Mouse (Mus musculus) cerebellum, adult 2 months (tissue): ENCODE results near the gene Tmeff2. TPM values are rescaled to one million over a fixed set of nuclear protein-coding genes. Genes with fewer than 3 reads are reported as not detected.

Experiments
- DNase-seq, 2 experiments: peaks; one replicate each; pipeline ENCODE4 v3.0.0; 2021
- H3K27ac ChIP-seq: fragments of 200-500 bp; 2 replicates; pipeline ENCODE4 v1.5.1; 2012; ENCODE audit warnings: low read length, control low read depth, inconsistent platforms; ENCODE audit not compliant: insufficient read depth
- H3K27me3 ChIP-seq: fragments of 200-500 bp; 2 replicates; pipeline ENCODE4 v1.6.1; 2012; ENCODE audit warnings: inconsistent platforms, mild to moderate bottlenecking, low read length, moderate library complexity; ENCODE audit not compliant: control insufficient read depth, insufficient read depth
- H3K4me1 ChIP-seq: fragments of 200-500 bp; 2 replicates; pipeline ENCODE4 v1.6.1; 2011; ENCODE audit warnings: low read length; ENCODE audit not compliant: control insufficient read depth, insufficient read depth
- H3K4me3 ChIP-seq: fragments of 200-500 bp; replicated peaks from 2 replicates; pipeline ENCODE3; 2011; ENCODE audit warnings: mild to moderate bottlenecking, low read depth, low read length, control low read depth; ENCODE audit not compliant: insufficient read depth
- CTCF ChIP-seq: fragments of 200-500 bp; IDR thresholded peaks from 2 replicates; pipeline ENCODE4 v1.5.1; 2011; ENCODE audit warnings: low read depth, mild to moderate bottlenecking, control low read depth, low read length, moderate library complexity, borderline replicate concordance; ENCODE audit not compliant: insufficient read depth
- POLR2A ChIP-seq: fragments of 200-500 bp; IDR thresholded peaks from 2 replicates; pipeline ENCODE4 v1.6.1; 2011; ENCODE audit warnings: low read length, control low read depth, borderline replicate concordance; ENCODE audit not compliant: insufficient read depth
- WGBS: fragments of 180-500 bp; shearing (Covaris S2); methylation state at CpG from one replicate; pipeline ENCODE4 v1.1.7; 2018; 5-methylcytosine and 5-hydroxymethylcytosine counted together
- polyA plus RNA-seq: library from polyadenylated mRNA; depleted of rRNA; stranded (reverse); fragments of >200 nt; gene quantifications from 2 replicates; pipeline ENCODE4 v1.2.3, GENCODE M21; 2012

Tmeff2 gene
- polyA plus RNA-seq, 1 experiment, result 67.0 TPM

DNA sequence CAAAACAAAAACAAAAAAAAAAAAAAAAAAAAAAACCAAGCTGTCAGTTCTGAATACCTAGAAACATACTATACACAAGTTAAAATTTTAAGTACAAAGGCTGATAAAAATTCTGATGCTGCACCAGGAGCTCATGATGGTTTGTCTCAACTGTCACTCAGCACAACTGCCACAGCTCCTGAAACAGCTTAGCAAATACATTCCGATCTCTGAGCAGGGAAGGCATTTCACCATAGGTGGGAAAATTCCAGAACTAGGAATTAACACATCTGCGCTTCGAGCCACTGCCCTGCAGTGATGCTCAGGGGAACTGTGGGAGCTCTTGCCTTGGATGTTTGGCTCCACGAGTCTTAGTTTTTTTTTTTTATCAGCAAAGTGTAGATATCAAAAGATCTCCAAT, 249.0 kb downstream of the Tmeff2 start:
- 77% methylated on average over 4 of the region's 4 CpGs for WGBS
- no peak for DNase-seq
- Histone ChIP-seq H3K4me3 (no peak overlapping the region), H3K27me3 (no peaks in the 10 kb centered on the region), H3K4me1 (peaks cover 3% of the 10 kb centered on the region; the same call in 1 of the 2 replicates), H3K27ac (no peak overlapping the region)
- TF ChIP-seq POLR2A (no peak), CTCF (no peak)

- DNase-seq, result no peak
- Histone ChIP-seq H3K27ac (no peak overlapping the region), H3K4me1 (peaks cover 3% of the 10 kb centered on the region; the same call in 1 of the 2 replicates), H3K4me3 (no peak overlapping the region), H3K27me3 (no peaks in the 10 kb centered on the region)
- no peak for TF ChIP-seq CTCF
- TF ChIP-seq POLR2A, result no peak
- WGBS, result 95% methylated on average over 1 of the region's 1 CpGs
Measured at GRCm38 (mm10) chr1:51149890-51150289, 249.4 kb downstream of the Tmeff2 start.

DNA sequence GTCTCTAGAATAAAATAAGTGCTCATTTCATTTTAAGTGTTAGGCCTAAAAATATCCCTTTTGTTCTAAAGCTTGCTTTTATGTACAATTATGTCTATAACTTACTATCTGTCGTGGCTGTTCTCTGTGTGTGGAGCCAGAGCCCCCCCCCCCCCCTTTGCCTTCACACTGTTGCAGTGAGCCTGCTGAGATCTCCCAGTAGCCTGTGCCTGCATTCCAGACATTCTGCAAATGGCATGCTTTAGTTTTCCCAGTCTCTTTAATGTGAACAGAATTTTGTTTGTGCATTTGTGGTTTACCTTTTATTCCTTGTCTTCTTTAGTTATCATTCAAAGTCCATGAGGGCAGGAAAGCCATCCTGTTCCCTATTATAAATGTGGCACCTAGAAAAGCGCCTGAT, 251.6 kb downstream of the Tmeff2 start:
- Histone ChIP-seq H3K27ac (no peak overlapping the region), H3K27me3 (no peaks in the 10 kb centered on the region), H3K4me3 (no peak overlapping the region), H3K4me1 (peaks cover 3% of the 10 kb centered on the region; the same call in 1 of the 2 replicates)
- TF ChIP-seq POLR2A, result no peak
- no peak for TF ChIP-seq CTCF
- no peak for DNase-seq
- 69% methylated on average over 2 of the region's 2 CpGs for WGBS

- no peaks in the 10 kb centered on the region for H3K27me3 ChIP-seq
- no peak for DNase-seq
- no peak for TF ChIP-seq POLR2A
- TF ChIP-seq CTCF, result no peak
- peaks cover 3% of the 10 kb centered on the region; the same call in 1 of the 2 replicates for H3K4me1 ChIP-seq
- 51% methylated on average over 5 of the region's 5 CpGs for WGBS
- no peak overlapping the region for H3K4me3 ChIP-seq
- H3K27ac ChIP-seq, result no peak overlapping the region
Measured at GRCm38 (mm10) chr1:51152856-51153255, 252.4 kb downstream of the Tmeff2 start.

- 35% methylated on average over 2 of the region's 2 CpGs for WGBS
- H3K4me1 ChIP-seq, result no peaks in the 10 kb centered on the region; the same call in 1 of the 2 replicates
- H3K4me3 ChIP-seq, result no peak overlapping the region
- no peak overlapping the region for H3K27ac ChIP-seq
- DNase-seq, result peak in 1 of 2 experiments; percentile 70
- TF ChIP-seq CTCF (no peak), POLR2A (no peak)
- no peaks in the 10 kb centered on the region for H3K27me3 ChIP-seq
Measured at GRCm38 (mm10) chr1:51184276-51184675, 283.8 kb downstream of the Tmeff2 start.

DNA sequence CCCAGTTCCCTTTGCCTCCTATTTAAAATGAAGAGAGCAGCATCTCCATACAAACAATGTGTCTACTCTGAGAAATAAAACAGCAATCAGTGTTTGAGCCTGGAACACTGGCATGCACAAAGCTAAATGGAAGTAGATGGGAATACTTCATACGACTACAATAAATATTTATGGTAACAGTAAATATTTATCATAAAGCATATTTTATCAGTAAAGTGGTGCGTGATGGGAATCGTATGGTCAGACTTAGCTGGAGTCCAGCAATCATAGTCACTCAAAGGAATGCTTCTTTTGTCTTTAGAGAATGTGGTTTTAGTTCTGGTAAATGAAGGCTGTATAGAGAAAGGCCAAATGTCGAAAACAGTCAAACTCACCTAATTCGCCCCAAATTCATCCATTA, 288.6 kb downstream of the Tmeff2 start:
- no peak overlapping the region for H3K27ac ChIP-seq
- WGBS, result 97% methylated on average over 5 of the region's 5 CpGs

GRCm38 (mm10) chr1:51191253-51191652, 290.8 kb downstream of the Tmeff2 start:
- TF ChIP-seq POLR2A, result no peak
- TF ChIP-seq CTCF, result no peak
- no peak for DNase-seq
- H3K4me1 ChIP-seq, result peaks cover 9% of the 10 kb centered on the region; the same call in 1 of the 2 replicates
- peak overlapping the region; percentile 11; the same call in 1 of the 2 replicates for H3K27ac ChIP-seq
- no peaks in the 10 kb centered on the region for H3K27me3 ChIP-seq
- no peak overlapping the region for H3K4me3 ChIP-seq

More for the DNA sequence above, 288.6 kb downstream of the Tmeff2 start:
- Histone ChIP-seq H3K4me3 (no peak overlapping the region), H3K27me3 (no peaks in the 10 kb centered on the region), H3K4me1 (peaks cover 9% of the 10 kb centered on the region; the same call in 1 of the 2 replicates)
- DNase-seq, result no peak
- TF ChIP-seq CTCF, result no peak

DNA sequence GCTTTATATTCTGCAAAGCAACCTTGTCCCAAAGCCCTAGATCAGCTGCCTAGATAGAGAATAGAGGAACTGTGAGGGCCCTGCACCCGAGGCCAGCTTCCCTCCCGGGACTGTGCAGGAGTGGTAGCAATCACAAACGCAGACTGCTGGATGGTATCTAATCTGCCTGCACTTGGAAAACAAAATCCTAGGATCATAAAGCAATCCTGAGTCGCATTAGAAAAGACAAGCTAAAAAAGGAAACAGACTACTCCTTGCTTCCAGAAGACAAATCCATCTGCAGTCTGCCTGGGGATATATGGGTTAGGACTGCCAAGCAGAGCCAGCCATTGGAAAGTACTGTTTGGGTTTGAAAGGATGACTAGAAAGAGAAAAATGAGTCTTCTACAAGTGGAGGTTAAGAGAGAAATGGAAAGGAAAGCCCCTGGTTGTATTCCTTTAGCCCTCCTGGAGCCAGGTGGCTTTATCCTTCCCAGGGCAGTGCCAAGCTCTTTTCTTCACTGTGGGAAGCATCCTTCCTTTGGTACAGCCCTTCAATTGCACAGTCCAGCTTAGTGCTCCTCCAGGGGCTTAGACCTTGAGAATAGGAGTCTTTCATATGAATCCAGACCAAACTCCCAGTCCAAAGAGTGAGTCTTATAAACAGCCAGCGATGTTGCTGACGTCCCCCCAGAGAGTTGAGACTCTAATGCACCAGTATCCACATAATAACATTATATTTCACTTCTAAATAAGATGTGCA, 291.6 kb downstream of the Tmeff2 start:
- 37% methylated on average over 6 of the region's 6 CpGs for WGBS
- no peak for TF ChIP-seq CTCF
- TF ChIP-seq POLR2A, result no peak
- Histone ChIP-seq H3K4me1 (peaks cover 9% of the 10 kb centered on the region; the same call in 1 of the 2 replicates), H3K27me3 (no peaks in the 10 kb centered on the region), H3K27ac (peak overlapping the region; percentile 11; the same call in 1 of the 2 replicates), H3K4me3 (no peak overlapping the region)
- DNase-seq, result peak; percentile 27 to 41
